Mouse (Mus musculus): Measurements from ENCODE around the gene Hectd3. TPM values are rescaled to one million over a fixed set of nuclear protein-coding genes. Genes with fewer than 3 reads are reported as not detected.

Hectd3 gene
- polyA plus RNA-seq, 1 experiment from 2014 or later, result 20.2 TPM

DNA sequence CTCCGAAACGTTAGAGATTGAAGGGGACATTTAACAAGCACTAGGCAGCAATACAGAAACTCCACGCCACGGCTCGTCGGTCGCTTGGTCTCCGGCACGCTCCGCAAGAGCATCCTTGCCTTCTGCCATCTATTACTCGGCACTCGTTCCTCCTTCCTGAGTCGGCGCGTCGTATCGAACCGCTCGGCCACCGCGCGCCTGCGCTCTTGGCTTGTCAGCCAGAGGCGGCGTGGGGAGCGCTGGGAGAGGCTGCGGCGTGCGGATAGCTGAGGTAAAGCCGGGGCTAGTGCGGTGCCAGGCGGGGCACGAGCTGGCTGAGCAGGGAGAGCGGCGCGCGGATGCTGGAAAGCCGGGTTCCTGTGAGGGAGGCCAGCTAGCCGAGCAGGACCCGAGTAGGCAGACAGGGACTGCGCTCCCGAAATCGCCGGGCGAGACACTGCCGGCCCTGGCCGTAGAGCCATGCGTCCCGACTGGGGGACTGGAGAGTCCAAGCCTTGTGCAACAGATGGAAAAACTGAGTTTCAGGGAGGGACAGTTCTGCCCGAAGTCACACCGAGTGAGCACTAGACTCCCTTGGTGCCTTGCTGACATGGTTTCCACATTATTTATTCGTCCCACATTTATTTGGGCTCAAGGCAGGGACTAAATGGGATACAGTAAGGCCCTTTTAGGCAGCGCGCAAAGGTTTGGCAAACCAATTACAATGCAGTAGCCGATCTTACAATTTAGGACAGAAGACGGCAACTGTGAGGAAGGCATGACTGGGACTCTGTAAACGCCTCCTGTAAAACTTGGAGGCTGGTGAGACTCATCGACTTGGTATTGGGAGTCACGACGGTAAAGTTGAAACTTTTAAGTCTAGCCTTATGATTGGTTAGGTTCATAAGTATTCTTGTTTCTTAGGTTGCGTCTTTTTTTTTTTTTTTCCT, 24.4 kb downstream of the Hectd3 start, which contains the start of gene Eif2b3:
Gene Eif2b3, plus strand, starts transcription at position 197 of the 929 bp plus-strand sequence.
- peak within 1 kb of the TSS; percentile 80 for H3K4me2 ChIP-seq (replicated peaks)
- peaks cover 12% of the 10 kb centered on the region for H3K4me1 ChIP-seq (replicated peaks)
- H3K9ac ChIP-seq (replicated peaks), result peak within 1 kb of the TSS; percentile 90
- 2% methylated on average over 61 of the region's 61 CpGs for WGBS
- peak; percentile 97 for ATAC-seq
- peak within 1 kb of the TSS; percentile 60; the same call in 1 of the 2 replicates for H3K27ac ChIP-seq
- H3K4me3 ChIP-seq (replicated peaks), result peak within 1 kb of the TSS; percentile 90
- H3K27me3 ChIP-seq, result no peaks in the 10 kb centered on the region
- H3K36me3 ChIP-seq, result peaks cover 19% of the 10 kb centered on the region
- H3K9me3 ChIP-seq, result no peaks in the 10 kb centered on the region

DNA sequence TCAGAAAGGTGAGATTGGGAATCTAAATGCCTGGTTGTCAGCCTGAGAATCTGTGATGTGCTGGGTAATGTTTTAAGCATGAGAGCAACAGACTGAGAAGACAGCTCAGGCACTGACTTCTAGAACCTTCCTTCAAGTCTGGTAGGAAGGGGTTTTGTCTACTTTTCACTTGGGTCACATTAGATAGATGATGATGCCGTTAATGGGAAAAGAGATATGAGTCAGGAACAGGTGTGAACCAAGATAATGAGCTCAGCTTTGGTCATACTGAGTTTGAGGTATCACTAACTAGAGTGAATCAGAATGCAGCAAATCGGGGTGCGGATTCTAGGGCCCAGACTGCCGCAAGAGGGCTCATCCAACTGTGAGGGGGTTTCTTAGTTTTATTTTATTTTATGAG, 28.4 kb downstream of the Hectd3 start:
- Histone ChIP-seq H3K4me3 (replicated peaks) (no peak overlapping the region), H3K36me3 (peaks cover 26% of the 10 kb centered on the region), H3K4me1 (replicated peaks) (peaks cover 12% of the 10 kb centered on the region), H3K9ac (replicated peaks) (no peak overlapping the region), H3K27ac (no peak overlapping the region), H3K27me3 (no peaks in the 10 kb centered on the region), H3K4me2 (replicated peaks) (no peak overlapping the region), H3K9me3 (no peaks in the 10 kb centered on the region)
- WGBS, result 96% methylated on average over 4 of the region's 4 CpGs
- no peak for ATAC-seq

DNA sequence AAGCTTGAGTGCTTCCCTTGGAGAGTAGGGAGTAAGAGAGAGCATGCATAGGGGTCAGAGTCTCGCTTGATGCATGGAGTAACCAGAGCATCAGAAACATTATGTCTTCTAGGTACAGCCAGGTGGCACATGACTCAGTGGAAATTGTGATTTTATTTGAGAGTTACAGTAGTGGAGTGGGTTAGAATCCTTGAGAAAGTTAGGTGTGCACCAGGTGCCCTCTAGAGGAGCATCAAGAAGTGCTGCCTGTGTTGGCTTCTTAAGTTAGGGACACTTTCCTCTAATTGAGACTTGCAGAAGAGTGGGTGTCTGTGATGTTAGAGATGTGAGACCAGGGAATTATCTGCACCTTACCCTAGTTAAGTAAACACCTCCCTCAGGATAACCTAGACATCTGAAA, 36.0 kb downstream of the Hectd3 start:
- 95% methylated on average over 1 of the region's 1 CpGs for WGBS
- H3K4me3 ChIP-seq (replicated peaks), result no peak overlapping the region
- no peak overlapping the region for H3K27ac ChIP-seq
- H3K36me3 ChIP-seq, result peaks cover 20% of the 10 kb centered on the region
- ATAC-seq, result no peak
- H3K4me1 ChIP-seq (replicated peaks), result no peaks in the 10 kb centered on the region
- no peaks in the 10 kb centered on the region for H3K9me3 ChIP-seq
- H3K27me3 ChIP-seq, result no peaks in the 10 kb centered on the region
- no peak overlapping the region for H3K9ac ChIP-seq (replicated peaks)
- H3K4me2 ChIP-seq (replicated peaks), result no peak overlapping the region

DNA sequence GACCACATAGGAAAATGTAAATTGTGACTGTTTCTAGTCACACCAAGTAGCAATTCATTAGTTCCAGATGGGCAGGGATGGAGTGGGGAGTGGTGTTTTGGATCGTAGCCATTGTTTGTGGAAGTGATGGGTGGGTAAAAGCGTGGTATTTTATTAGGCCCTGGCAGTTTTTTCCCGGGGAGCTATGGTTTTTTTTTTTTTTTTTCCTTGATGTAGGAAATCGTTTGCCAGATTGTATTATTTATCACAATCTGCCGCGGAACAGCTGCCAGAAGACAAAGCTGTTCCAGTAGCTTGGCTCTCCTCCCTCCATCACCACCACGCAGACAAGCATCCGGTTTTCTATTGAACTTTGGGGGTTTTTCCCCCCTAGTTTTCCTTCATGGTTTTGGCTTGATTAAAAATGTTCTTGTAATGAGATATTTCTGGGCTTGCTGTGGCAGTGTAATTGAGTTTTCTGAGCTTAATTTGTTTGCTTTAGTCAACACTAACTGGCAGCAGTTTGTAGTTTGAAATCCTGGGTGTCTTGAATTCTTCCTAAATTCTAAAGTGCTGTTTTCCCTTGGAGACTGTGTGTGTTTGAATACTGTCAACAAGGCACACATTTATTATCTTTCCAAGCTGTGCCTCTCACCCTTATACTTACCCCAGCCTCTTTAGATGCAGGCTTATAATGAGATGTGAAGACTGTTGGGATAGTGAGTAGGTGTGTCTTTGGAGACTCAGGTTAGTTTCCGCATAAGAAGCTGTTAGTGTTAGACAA, 45.0 kb downstream of the Hectd3 start:
- WGBS, result 37% methylated on average over 9 of the region's 9 CpGs
- peak overlapping the region; percentile 19; the same call in 1 of the 2 replicates for H3K4me2 ChIP-seq (replicated peaks)
- H3K27me3 ChIP-seq, result no peaks in the 10 kb centered on the region
- H3K36me3 ChIP-seq, result no peaks in the 10 kb centered on the region
- peak overlapping the region; percentile 61 for H3K27ac ChIP-seq
- ATAC-seq, result no peak
- no peak overlapping the region for H3K9ac ChIP-seq (replicated peaks)
- H3K9me3 ChIP-seq, result no peaks in the 10 kb centered on the region
- H3K4me1 ChIP-seq (replicated peaks), result peaks cover 21% of the 10 kb centered on the region
- H3K4me3 ChIP-seq (replicated peaks), result no peak overlapping the region

DNA sequence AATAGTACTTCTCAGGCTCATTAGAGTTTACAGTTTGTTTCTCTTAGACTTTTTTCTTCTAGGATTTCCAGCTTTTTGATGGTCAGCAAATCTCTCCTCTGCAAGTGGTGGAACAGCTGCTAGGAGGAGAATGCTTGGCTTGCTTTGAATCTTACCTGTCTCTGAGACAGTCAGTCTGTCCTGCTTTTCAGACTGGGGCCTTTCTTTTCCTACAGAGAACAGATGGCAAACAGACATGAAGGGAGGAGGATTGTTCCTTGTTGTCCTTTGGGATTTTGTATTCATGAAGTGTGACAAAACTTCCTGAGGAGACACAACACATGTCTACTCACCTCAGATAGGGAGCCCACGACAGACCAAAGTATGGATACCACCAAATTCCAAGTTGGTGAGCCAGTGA, 45.7 kb downstream of the Hectd3 start:
- no peaks in the 10 kb centered on the region for H3K9me3 ChIP-seq
- no peak overlapping the region for H3K9ac ChIP-seq (replicated peaks)
- H3K4me3 ChIP-seq (replicated peaks), result no peak overlapping the region
- no peaks in the 10 kb centered on the region for H3K27me3 ChIP-seq
- 63% methylated on average over 1 of the region's 1 CpGs for WGBS
- peaks cover 21% of the 10 kb centered on the region for H3K4me1 ChIP-seq (replicated peaks)
- peak overlapping the region; percentile 61 for H3K27ac ChIP-seq
- no peaks in the 10 kb centered on the region for H3K36me3 ChIP-seq
- no peak overlapping the region for H3K4me2 ChIP-seq (replicated peaks)
- no peak for ATAC-seq

DNA sequence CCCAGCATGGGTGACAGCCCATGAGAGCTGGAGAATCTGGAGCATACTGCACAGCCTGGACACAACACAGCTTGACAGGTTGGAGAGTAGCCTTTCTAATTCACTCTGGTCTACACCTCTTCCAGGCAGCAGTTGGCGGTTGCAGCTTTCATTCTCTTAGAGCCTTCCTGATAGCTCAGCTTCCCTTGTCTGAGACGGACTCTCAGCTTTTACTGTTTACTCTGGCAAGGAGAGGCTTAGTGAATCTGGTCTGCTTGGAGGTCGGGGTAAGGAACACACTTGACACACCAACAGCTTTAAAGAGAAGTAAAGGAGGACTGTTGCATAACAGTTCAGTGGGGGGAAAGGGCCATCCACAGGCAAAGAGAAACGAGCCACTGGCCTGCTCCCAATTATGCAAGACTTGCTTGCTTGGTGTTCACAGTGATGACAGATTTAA, 46.2 kb downstream of the Hectd3 start:
- WGBS, result 53% methylated on average over 4 of the region's 4 CpGs
- ATAC-seq, result no peak; the same call in 1 of the 2 replicates

DNA sequence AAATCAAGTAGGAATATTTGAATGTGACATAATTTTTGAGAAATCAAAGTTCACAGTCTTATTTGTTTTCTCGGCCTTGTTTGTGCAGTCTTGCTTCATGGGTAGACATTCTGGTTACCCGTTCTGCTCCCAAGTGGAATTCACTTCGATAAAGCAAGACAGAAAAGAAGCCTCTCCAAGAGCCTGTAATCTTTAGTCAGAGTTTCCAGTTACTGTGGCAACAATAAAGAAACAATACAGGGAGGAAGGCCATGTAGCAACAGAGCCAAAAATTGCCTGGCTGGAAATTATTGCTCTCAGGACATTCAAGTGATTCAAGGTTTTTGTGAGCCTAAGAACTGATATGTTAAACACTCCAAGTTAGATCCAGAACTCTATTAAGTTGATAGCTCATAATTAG, 53.7 kb downstream of the Hectd3 start:
- Histone ChIP-seq H3K9me3 (no peaks in the 10 kb centered on the region), H3K36me3 (peaks cover 12% of the 10 kb centered on the region), H3K9ac (replicated peaks) (no peak overlapping the region), H3K4me3 (replicated peaks) (no peak overlapping the region), H3K27ac (no peak overlapping the region), H3K4me2 (replicated peaks) (no peak overlapping the region), H3K27me3 (no peaks in the 10 kb centered on the region), H3K4me1 (replicated peaks) (no peaks in the 10 kb centered on the region; the same call in 1 of the 2 replicates)
- 81% methylated on average over 3 of the region's 3 CpGs for WGBS
- no peak for ATAC-seq

More for the DNA sequence above, 46.2 kb downstream of the Hectd3 start:
- H3K4me1 ChIP-seq (replicated peaks), result peaks cover 21% of the 10 kb centered on the region
- H3K4me2 ChIP-seq (replicated peaks), result no peak overlapping the region
- H3K4me3 ChIP-seq (replicated peaks), result no peak overlapping the region
- H3K9ac ChIP-seq (replicated peaks), result no peak overlapping the region
- no peaks in the 10 kb centered on the region for H3K36me3 ChIP-seq
- no peaks in the 10 kb centered on the region for H3K9me3 ChIP-seq
- no peaks in the 10 kb centered on the region for H3K27me3 ChIP-seq
- peak overlapping the region; percentile 40 for H3K27ac ChIP-seq

DNA sequence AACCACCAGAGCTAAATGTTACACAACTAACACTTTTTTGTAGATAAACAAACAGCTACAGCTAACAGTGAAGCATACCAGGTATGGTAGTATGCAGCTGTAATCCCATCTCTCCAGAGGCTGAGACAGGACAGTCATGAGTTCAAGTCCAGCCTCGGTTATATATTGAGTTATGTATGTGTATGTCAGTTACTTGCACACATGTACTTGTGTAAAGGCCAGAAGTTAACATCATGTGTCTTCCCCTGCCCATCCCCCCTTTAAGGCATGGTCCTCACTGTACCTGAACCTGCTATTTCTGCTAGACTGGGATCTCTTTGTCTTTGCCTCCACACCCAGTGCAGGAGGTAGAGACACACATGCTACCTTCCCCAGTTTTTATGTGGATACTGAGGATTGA, 54.4 kb downstream of the Hectd3 start:
- H3K27me3 ChIP-seq, result no peaks in the 10 kb centered on the region
- ATAC-seq, result no peak
- H3K4me2 ChIP-seq (replicated peaks), result no peak overlapping the region
- H3K9me3 ChIP-seq, result no peaks in the 10 kb centered on the region
- peaks cover 12% of the 10 kb centered on the region for H3K36me3 ChIP-seq
- WGBS, result 97% methylated on average over 1 of the region's 1 CpGs
- no peak overlapping the region for H3K9ac ChIP-seq (replicated peaks)
- H3K4me1 ChIP-seq (replicated peaks), result no peaks in the 10 kb centered on the region; the same call in 1 of the 2 replicates
- H3K27ac ChIP-seq, result no peak overlapping the region
- no peak overlapping the region for H3K4me3 ChIP-seq (replicated peaks)

DNA sequence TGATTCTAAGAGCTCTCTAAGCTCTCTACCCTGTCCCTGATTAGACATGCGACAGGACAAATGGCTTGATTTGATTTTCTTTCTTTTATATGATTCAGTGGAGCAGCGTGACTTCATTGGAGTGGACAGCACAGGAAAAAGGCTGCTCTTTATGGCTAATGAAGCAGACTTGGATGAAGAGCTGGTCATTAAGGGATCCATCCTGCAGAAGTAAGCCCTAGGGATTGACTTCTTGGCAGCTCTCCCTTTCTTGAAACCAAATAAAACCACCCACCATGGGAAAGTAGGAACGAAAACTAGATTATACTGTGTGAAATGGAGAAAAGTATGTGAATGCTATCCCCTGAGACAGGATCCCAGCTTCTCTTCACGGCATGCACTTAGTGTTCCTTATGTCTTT, 57.5 kb downstream of the Hectd3 start:
- Histone ChIP-seq H3K4me3 (replicated peaks) (no peak overlapping the region), H3K4me1 (replicated peaks) (no peaks in the 10 kb centered on the region; the same call in 1 of the 2 replicates), H3K4me2 (replicated peaks) (no peak overlapping the region), H3K36me3 (peaks cover 12% of the 10 kb centered on the region; the same call in 1 of the 2 replicates), H3K9ac (replicated peaks) (no peak overlapping the region), H3K9me3 (no peaks in the 10 kb centered on the region), H3K27me3 (peaks cover 9% of the 10 kb centered on the region), H3K27ac (no peak overlapping the region)
- no peak for ATAC-seq
- 70% methylated on average over 4 of the region's 4 CpGs for WGBS

DNA sequence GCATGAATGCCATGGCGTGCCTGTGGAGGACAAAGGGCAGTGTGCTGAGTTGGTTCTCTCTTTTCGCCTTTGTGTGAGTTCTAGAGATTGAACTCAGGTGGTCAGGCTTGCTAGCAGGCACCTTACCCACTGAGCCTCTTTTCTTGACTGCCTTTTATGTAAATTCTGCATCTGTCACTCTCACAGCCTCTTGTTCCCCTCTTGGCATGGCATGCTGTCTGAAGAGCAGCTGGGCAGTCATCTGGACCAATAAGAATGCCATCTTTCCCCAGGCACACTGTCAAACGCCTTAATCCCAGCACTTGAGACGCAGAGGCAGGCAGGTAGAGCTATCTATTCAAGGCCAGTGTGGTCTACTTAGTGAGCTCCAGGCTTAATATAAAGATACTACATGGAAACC, 58.8 kb downstream of the Hectd3 start:
- WGBS, result 72% methylated on average over 4 of the region's 4 CpGs
- Histone ChIP-seq H3K36me3 (peaks cover 12% of the 10 kb centered on the region; the same call in 1 of the 2 replicates), H3K4me3 (replicated peaks) (no peak overlapping the region), H3K9ac (replicated peaks) (no peak overlapping the region), H3K27me3 (peaks cover 20% of the 10 kb centered on the region), H3K27ac (no peak overlapping the region), H3K4me2 (replicated peaks) (no peak overlapping the region), H3K4me1 (replicated peaks) (no peaks in the 10 kb centered on the region; the same call in 1 of the 2 replicates), H3K9me3 (no peaks in the 10 kb centered on the region)
- 0 out of 2 replicates have a peak, but pooled peaks have one; percentile 9 for ATAC-seq

Measured in midbrain, embryonic 13.5 days (tissue).